Mouse (Mus musculus): ENCODE results near the gene Drg1. TPM values are rescaled to one million over a fixed set of nuclear protein-coding genes. Genes with fewer than 3 reads are reported as not detected.
A peak's percentile ranks its signal among the peaks of the same experiment; 100 is the strongest.

Drg1 gene
- total RNA-seq, 2 experiments from 2014 or later, result 77.9 to 84.2 TPM

DNA sequence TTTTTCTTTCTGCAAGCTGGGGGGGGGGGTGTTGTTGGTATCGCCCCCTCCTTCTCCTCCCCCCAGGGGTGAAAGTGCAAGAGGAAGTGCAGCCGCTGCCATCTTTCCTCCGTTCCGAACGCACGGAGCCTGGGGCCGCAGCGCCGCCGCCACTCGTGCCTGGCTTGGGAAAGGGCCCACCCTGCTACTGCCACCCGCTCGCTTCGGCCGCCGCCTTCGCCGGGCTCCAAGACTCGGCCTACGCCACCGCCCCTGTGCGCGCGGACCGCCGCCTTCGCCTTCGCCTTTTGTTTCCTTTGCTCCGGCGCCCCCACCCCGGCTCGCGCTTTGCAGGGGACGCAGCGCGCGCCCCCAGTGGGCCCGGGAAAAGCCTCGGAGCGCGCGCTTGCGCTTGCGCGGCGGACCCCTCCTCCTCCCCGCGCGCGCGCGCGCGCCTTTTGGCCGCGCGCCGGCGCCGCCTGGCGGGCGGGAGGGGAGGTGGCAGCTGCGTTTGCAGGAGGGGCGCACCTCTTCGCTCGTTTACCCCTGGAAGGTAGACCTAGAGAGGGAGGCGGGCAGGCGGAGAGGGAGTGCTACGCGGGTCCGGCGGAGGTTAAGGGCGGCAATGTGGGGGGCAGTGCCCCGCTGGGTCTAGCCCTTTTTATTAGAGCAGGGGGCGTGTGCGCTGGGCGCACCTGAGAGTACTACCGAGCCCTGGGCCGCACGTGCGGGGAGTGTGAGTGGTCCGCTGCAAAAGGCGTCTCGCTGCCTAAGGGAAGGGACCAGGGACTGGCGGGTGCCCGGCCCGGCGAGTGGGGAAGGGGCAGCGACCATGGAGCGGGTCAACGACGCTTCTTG is 23.8 kb upstream of the Drg1 start:
- DNase-seq, result peak; percentile 86

DNA sequence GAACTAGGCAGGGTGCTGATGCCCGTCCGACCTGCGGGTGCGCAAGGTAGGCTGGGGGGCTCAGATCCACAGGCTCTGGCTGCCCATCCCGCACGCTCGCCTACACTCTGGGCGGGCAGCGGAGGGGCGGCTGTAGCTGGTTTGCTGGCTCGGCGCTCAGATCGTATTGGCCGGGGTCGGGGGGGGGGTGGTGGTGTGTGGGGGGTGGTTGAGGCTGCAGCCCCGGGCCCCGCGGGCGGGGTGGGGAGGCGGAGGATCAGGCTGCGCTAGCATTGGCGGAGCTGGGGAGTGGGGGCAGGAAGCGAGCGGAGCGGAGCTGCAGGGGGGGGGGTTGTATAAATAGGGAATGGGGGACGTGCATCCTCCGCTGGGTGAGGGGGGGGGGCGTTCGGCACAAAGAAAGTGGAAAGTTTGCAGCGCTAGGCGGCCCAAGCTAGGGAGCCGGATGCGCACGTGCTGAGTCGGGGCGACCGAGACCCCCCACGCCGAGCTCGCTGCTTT is 23.1 kb upstream of the Drg1 start:
- peak; percentile 82 for DNase-seq

DNA sequence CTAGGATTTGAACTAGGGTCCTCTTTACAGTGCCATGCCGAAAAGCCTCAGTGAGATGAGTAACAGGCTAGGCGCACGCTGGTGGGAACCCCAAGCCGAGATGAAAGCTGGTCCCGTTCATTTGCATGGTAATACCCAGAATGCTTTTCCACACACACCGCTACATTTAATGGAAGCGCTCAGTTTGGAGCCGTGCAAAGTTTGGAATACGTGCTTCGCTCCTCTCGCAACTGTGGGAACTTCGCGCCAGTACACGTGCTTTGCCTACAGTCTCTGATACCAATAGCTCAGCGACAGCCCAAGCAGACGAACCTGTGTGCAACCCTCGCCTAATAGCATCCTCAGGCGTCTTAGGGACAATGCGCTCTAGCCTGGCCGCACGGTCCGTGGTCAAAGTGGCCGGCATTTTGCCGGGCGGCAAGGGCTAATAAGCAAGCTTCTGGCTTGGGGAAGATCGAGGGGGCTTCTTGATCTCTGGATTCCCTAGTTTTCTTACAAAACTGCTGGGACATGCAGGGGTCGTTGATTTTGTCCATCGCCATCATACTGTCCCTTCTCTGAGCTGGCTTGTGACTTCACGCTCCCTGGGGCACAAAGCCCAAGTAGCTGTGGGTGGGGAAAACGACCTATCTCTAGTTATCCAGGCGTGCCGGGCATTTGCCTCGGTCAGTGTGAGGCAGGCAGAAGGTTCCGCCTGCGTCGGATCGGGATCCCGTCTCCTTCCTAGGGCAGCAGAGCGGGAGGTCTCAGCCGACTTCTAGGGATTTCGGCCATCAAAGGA is 22.5 kb upstream of the Drg1 start, which contains the start of gene Patz1:
TSS of gene Patz1 (plus strand) at position 354 of the 781 bp plus-strand sequence.
- DNase-seq, result peak; percentile 65

DNA sequence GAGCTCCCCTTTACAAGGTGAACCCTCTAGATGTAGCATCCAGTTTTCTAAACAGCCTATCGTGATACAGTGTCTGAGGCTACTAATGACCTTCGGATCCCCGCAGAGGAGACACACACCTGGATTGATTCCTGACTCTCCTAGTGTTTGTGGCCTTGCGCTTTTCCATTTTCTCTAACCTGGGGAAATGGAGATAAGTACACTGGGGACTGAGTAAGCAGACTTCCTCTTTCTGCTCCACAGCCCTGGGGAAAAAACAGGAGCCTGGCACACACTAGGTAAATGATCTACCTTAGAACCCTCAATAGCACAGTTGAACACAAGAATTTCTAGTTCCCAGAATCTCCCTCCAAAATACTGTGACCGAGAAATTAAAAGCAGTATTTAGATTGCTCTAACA is 21.7 kb upstream of the Drg1 start:
- DNase-seq, result no peak

DNA sequence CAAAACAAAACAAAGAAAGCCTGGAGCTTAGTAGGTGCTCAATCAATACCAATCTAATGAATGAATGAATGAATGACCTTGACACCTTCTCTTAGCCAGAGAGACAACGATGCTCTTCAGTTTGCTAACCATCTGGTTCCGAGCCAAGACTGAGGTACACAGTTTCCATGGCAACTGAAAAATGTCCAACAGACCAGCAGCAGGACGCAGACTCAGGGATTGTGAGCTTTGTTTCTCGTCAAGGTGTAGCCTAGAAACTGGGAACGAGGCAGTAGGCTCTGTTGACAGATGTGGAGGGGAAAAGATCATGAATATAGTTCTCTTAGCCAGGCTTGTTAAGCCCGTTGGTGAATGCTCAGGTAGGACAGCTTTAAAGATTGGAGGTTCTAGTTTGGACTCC is 20.9 kb upstream of the Drg1 start:
- DNase-seq, result no peak

DNA sequence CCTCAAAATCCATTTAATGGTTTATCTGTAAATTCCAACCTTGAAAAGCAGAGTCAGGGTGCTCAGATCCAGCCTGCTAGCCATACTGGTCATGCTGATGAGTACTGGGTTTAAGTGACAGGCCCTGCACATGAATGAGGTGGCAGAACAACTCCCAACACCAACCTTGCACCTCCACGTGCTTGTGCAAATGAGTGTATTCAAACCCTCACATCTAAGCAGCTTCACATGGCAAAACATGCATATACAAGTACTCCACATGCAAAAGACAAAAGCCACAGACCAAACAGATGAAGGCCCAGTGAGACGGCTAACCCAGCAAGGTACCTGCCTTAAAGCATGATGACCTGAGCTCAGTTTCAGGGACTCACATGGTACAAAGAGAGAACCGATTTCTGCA is 19.7 kb upstream of the Drg1 start:
- no peak for DNase-seq

DNA sequence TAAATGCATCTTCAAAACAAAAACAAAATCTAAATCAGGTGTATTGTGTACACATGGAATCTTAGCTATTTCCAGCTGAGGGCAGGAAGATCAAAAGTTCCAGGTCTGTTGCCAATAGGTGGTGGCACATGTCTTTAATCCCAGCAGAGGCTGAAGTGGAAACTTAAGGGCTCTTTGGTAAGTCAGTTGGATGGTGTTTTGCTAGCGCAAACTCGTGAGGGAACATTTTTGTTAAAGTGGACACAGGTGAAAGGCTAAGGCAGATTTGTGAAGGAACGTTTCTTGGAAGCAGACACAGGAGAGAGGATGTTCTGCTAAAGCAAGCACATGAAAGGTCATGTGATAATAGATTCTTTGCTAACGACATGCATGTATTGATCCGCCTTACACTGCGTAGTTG is 17.4 kb upstream of the Drg1 start:
- DNase-seq, result no peak

DNA sequence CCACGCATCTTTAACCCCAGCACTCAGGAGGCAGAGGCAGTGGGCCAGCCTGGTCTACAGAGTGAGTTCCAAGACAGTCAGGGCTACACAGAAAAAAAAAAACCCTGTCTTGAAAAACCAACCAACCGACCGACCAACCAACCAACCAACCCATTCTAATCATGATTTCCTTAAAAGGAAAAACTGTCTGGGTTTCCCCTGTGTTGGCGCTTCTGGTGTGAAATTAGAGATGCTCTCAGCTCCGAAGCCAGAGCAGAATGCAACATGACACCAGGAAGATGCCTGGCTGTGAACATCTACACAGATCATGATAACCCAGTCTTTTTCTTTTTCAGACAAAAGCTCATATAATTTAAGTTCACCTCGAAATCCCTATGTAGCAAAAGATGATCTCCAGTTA is 16.7 kb upstream of the Drg1 start:
- DNase-seq, result no peak

DNA sequence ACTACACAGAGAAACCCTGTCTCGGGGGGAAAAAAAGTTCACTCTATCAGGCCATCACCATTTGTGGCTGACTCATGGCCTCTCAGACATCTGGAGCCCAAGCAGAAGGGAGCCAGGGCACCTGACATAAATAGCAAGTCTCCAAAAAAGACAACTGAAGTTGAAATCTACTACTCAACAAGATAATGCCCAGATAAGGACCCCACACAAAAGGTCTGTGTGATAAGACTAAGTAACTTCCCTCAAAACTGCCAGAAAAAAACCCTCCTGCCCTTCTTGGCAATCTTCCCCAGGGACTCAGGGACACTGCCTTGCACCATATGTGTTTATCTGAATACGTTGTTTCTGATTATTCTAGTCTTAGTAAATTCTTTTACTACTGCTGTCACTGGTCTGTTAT is 13.5 kb upstream of the Drg1 start:
- no peak for DNase-seq

DNA sequence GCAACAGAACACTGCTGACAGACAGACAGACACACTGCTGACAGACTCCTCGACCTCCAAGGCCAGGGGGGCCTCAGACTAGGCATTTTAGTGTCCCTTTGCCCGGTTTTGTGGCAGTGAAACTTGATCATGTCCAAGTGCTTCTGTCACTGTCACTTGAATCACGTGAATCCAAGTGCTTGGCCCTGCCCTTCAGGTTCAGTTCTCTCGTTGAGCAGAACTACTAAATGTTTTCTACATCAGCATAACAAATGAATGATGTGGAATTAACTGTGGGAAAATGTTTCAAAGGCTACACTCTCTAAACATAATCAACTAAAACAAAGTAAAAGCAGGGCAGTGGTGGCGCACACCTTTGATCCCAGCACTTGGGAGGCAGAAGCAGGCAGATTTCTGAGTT is 12.1 kb upstream of the Drg1 start:
- DNase-seq, result no peak

DNA sequence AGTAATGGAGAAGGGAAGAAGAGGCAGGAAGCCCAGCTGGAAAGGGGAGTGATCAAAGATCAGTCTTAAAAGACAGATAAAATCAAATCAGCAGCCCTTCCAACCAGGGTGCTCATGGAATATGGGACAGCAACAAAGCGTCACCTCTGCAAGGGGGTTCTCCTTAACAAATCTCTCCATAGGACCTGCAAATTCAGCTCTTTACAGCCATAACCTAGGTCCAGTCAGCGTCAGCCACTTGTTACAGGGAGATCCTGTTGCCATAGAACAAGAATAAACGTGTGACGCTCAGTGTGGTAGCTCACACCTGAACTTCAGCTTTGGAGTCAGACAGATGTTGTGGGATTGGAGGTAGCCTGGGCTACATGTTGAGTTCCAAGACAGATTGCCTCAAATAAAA is 3.0 kb upstream of the Drg1 start:
- no peak for DNase-seq

DNA sequence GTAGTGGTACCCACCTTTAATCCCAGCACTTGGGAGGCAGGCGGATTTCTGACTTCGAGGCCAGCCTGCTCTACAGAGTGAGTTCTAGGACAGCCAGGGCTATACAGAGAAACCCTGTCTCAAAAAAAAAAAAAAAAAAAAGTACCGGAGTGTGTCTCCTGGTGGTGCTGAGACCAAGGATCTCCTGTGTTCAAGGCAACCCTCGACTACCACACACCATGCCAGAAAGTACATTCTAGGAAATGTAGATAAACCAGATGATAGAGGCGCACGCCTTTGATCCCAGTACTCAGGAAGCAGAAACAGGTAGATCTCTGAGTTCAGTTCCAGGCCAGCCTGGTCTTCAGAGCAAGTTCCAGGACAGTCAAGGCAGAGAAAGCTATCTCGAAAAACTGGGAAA is 918 bp upstream of the Drg1 start:
- no peak for DNase-seq

DNA sequence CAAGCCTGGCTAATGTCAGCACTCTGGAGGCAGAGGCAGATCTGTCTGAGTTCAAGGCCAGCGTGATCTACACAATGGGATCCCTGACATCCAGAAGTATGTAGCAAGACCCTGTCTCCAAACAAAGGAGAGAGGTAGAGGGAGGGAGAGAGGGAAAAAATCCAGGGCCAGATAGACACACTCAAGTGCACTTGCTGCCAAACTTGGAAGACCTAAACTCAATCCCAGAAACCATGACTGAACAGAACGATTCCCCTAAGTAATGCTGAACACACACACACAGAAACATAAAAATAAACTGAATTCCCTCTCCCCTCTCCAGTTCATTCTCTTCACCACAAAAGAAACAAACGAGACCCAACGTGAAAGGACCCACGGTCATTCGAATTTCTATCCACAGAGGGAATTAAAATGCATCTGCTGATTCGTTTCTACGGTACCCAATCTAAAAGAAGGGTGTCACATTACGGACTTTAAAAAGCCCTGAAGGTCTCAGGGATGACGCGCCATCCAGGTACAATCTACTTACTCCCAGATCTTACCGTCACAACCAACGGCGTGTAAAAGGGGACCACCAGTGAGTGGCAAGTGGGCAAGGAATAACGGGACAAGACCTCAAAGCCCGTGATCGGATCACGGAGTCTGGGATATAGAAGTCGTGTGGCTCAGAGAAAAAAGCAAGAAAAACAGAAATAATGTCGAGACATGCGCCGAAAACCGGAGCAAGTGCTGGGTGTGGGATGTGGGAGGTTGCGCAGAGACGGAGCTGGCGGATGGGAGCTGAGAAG is 730 bp downstream of the Drg1 start:
- no peak for DNase-seq

DNA sequence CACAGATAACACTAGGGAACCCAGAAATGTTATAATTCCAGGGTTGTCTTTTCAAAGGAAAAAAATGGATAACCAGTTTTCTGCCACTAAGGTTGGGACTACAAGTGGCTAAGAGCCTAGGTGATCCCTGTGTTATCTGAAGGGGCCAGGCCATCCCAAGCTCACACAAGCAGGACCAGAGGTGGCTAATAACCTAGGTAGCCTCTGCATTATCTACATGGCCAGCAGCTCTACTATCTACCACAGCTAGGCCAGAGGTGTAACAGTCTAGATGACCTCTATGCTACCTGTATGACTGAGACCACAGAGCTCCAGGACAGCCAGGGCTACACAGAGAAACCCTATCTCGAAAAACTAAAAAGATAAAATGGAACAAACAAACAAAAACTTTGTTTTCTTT is 6.7 kb downstream of the Drg1 start:
- DNase-seq, result no peak

DNA sequence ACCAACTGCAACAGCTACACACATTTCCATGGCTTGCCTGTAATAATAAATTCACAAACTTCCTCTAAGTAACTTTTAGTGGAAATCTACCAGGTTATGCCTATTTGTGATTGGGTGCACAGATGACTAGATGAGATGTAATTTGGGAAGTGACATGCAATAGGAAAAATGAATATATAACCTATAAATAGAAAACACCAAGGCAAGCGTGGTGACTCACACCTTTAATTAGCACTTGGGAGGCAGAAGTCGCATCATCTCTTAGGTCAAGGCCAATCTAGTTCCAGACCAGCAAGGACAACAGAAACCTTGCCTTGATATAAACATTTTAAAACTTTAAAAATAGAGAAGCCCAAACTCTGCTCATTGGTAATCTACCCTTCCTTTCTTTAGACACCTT is 18.8 kb downstream of the Drg1 start:
- DNase-seq, result no peak

DNA sequence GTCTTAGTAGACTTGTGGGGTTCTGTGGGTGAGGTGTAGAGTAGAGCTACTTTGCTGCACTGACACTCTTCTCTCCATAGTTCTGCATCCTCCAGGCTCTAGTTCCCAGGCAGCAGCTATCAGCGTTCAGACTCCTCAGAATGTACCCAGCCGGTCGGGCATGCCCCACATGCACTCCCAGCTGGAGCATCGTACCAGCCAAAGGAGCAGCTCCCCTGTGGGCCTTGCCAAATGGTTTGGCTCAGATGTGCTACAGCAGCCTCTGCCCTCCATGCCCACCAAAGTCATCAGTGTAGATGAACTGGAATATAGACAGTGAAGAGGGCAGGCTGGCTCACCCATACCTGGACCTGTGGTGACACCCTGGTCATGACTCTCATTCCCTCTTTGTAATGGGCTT is 22.4 kb downstream of the Drg1 start:
- DNase-seq, result no peak

DNA sequence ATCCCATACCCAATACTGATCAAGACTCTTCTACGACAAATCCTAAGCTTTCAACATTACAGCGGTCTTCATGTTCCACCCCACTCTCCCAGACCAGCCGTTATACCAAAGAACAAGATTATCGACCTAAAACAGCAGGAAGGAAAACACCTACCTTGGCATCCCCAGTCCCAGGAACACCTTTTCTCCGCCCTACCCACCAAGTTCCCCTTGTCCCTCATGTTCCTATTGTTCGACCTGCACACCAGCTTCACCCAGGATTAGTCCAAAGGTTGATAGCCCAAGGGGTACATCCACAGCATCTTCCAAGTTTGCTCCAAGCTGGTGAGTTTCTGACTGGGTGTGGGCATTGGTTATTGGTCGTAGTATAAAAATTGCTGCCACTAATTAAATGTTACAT is 23.8 kb downstream of the Drg1 start:
- DNase-seq, result no peak

DNA sequence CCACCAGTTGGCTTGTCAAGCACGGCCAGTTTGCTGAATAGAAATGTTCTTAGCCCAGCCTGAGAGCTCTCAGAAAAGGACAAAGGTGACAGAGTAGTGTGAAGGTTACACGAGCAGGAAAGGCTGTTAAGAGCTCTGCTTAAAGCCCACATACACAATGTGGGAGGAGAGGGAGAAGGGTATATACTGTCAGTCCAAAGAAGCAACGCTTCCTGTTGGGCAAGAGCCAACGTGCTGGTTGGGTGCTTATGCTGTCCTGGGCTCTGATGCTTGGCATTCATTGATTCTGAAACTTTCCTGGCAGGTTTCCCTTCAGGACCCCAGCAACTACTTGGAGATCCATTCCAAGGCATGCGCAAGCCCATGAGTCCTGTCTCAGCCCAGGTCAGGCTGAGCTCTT is 30.9 kb downstream of the Drg1 start:
- no peak for DNase-seq

DNA sequence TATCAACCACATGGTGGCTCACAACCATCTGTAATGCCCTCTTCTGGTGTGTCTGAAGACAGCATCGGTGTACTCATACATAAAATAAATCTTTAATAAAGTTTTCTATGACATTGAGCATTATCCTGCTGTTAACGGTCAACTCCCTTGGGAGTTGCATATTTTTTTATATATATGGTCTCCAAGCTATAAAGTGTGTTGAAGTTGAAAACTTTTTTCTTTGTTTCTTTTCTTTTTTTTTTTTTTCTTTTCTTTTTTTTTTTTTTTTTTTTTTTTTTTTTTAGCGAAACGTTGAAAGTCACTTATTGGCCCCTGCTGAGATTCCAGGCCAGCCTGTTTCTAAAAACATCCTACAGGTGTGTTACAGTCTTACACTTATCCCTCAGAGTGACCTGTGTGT is 32.5 kb downstream of the Drg1 start:
- DNase-seq, result no peak

DNA sequence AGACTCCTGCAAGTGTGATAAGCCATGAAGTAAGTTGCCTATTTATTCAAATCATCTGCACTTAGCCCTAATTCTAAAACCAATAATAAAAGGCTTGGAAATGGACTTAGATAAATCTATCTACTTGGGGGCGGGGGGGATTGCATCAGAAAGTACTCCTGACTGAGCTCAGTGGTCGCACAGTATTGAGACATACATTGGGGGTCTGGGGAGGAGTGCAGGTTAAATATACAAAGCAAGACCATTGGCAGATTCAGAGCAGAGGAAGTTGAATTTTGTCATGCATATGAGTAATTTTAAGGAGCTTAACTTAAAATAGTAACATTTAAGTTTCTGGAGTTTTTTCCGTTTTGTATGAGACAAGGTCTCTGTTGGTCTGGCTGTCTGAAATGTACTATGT is 34.0 kb downstream of the Drg1 start:
- DNase-seq, result no peak

DNA sequence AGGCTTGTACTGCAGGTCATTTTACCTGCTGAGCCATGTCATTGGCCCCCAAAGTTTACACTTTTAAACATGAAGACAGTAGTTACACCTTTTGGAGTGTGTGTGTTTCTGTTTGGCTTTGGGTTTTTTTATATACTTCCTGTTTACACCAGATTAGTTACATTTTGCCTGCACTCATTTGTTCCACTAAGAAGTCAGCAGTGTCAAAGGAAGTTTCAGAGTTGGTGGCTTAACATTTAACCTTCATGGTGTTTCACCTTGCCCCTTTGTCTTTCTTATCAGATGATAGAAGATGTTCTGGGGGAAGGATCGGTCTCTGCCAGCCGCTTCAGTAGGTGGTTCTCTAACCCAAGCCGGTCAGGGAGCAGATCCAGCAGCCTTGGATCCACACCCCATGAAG is 39.1 kb downstream of the Drg1 start:
- DNase-seq, result no peak

DNA sequence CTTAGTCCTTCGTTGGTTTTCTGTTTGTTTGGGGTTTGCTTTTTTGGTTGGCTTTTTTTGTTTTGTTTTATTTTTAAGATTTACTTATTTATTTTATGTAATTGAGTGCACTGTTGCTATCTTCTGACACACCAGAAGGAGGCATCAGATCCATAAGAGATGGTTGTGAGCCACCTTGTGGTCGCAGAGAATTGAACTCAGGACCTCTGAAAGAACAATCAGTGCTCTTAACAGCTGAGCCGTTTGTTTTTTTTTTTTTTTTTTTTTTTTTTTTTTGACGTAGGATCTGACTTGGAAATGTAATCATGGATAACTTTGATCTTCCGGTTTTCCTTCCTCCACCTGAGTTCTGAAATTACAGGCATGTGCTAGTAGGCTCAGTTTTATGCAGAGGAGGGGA is 43.1 kb downstream of the Drg1 start:
- DNase-seq, result no peak

DNA sequence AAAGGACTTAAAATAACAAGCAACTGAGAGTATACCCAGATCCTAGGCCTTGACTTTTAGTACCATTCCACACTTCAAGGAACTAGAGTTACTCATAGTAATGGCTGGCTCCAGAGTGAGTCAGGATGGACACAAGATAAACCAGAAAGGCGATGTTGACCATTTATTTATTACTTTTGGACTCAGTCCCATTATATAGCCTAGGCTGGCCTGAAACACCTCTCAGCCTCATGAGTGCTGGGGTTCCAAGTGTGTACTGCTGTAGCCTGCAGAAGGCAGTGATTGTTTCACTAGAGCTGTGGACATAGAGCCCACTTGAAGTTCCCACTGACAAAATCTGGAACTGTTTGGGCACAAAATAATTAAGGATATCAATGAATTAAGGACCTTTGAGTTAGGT is 53.7 kb downstream of the Drg1 start:
- DNase-seq, result no peak
